Mouse (Mus musculus) megakaryocyte progenitor cell, adult 5-6 weeks (primary cell): ENCODE results near the gene Cox7a2l. TPM values are rescaled to one million over a fixed set of nuclear protein-coding genes. Genes with fewer than 3 reads are reported as not detected.

Experiments
- ATAC-seq: replicated peaks from 2 replicates; pipeline ENCODE4 v1.8.0; 2016; ENCODE audit warnings: mild to moderate bottlenecking, moderate TSS enrichment, inconsistent platforms; ENCODE audit not compliant: poor library complexity
- total RNA-seq, 2 experiments: library from RNA; stranded (forward) in 1 of 2; stranded (reverse) in 1 of 2; fragments of 157-497, 149-512 nt in 1 of 2; fragments of 200-1000 nt in 1 of 2; gene quantifications; 2 replicates each; pipeline versions ENCODE4 v1.2.3 to v1.2.4; 2015 to 2017

Gene Cox7a2l
- total RNA-seq, 2 experiments from 2014 or later, result 195 to 219 TPM

- ATAC-seq, result peak; percentile 89
These were observed 9.7 kb upstream of the Cox7a2l start for GRCm38 (mm10) chr17:83526624-83527532.

- ATAC-seq, result peak; percentile 23; the same call in 1 of the 2 replicates
These were observed 9.0 kb upstream of the Cox7a2l start for GRCm38 (mm10) chr17:83526091-83526561.

- peak; percentile 15; the same call in 1 of the 2 replicates for ATAC-seq
These were observed 8.5 kb upstream of the Cox7a2l start for GRCm38 (mm10) chr17:83525596-83525995.

GRCm38 (mm10) chr17:83524753-83525152 is 7.6 kb upstream of the Cox7a2l start:
- no peak for ATAC-seq

- no peak for ATAC-seq
These were observed 5.7 kb upstream of the Cox7a2l start for GRCm38 (mm10) chr17:83522590-83523379.

- ATAC-seq, result no peak
These were observed 4.8 kb upstream of the Cox7a2l start for GRCm38 (mm10) chr17:83521881-83522280.

- ATAC-seq, result peak; percentile 92
These were observed 2.9 kb downstream of the Cox7a2l start for GRCm38 (mm10) chr17:83514213-83514701.

- peak; percentile 38 for ATAC-seq
These were observed 3.4 kb downstream of the Cox7a2l start for GRCm38 (mm10) chr17:83513655-83514212.

GRCm38 (mm10) chr17:83512130-83512529 is 5.0 kb downstream of the Cox7a2l start:
- no peak for ATAC-seq

GRCm38 (mm10) chr17:83503693-83504092 is 13.4 kb downstream of the Cox7a2l start:
- no peak for ATAC-seq

GRCm38 (mm10) chr17:83499692-83500091 is 17.4 kb downstream of the Cox7a2l start:
- no peak for ATAC-seq

GRCm38 (mm10) chr17:83498889-83499288 is 18.2 kb downstream of the Cox7a2l start:
- ATAC-seq, result no peak

GRCm38 (mm10) chr17:83487762-83488161 is 29.4 kb downstream of the Cox7a2l start:
- ATAC-seq, result no peak

GRCm38 (mm10) chr17:83483784-83484183 is 33.3 kb downstream of the Cox7a2l start:
- ATAC-seq, result no peak

GRCm38 (mm10) chr17:83482817-83483536 is 34.2 kb downstream of the Cox7a2l start:
- no peak for ATAC-seq

GRCm38 (mm10) chr17:83481551-83481950 is 35.6 kb downstream of the Cox7a2l start:
- ATAC-seq, result no peak

GRCm38 (mm10) chr17:83477089-83477488 is 40.0 kb downstream of the Cox7a2l start:
- no peak for ATAC-seq

- ATAC-seq, result no peak
These were observed 47.5 kb downstream of the Cox7a2l start for GRCm38 (mm10) chr17:83469586-83469985.

GRCm38 (mm10) chr17:83466697-83467251 is 50.4 kb downstream of the Cox7a2l start:
- ATAC-seq, result no peak

GRCm38 (mm10) chr17:83465969-83466368 is 51.2 kb downstream of the Cox7a2l start:
- no peak for ATAC-seq
